Mouse (Mus musculus) heart, postnatal 10 days (tissue): ENCODE data around the gene Ccdc71l. TPM values are rescaled to one million over a fixed set of nuclear protein-coding genes. Genes with fewer than 3 reads are reported as not detected.

ENCODE experiments used
- DNase-seq, 2 experiments: peaks; one replicate each; pipeline ENCODE4 v3.0.0; 2021
- intact Hi-C: fragments of 180-260 bp; cut with DNase I; formaldehyde crosslinking; loops from one replicate; pipeline ENCODE4 v1.15.1; 2025
- total RNA-seq, 2 experiments: library from RNA; stranded (reverse); gene quantifications; 2 replicates each; pipeline ENCODE4 v1.2.3; 2021

Gene Ccdc71l
- total RNA-seq, result 10 to 100 TPM in 1 of 2 experiments, 1 to 10 TPM in 1; 9.6 to 10.1 TPM

DNA sequence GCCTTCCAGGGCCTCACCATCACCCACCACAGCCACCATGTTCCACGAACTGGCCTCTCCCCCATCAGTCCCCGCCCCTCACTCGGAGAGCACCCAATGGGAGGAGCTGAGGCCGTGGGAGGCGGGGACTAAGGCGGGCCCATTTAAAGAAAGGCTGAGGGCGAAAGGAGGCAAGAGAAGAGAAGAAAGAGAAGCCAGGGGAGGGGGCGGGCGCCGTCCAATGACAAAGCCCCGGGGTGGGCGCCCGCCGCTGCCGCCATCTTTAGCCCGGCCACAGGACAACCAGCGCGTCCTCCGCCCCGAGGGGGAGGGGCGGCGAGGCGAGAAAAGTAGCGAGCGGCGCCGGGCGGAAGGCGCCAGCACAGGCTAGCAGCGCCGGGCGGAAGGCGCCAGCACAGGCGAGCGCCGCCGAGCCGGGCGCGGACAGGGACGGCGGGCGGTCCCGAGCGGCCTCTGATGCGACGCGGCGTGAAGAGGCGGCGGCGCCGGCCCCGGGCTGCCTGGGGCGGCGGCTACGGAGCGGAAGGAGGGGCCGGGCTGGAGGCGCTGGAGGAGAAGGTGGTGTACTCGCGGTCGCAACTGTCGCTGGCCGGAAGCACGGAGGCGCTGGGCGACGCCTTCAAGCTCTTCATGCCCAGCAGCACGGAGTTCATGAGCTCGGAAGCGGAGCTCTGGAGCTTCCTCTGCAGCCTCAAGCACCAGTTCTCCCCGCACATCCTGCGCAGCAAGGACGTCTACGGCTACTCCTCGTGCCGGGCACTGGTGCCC lies at the start of gene Ccdc71l:
Ccdc71l (plus strand) TSS at position 177 of the 768 bp plus-strand sequence.
- DNase-seq, result peak; percentile 84 to 87

DNA sequence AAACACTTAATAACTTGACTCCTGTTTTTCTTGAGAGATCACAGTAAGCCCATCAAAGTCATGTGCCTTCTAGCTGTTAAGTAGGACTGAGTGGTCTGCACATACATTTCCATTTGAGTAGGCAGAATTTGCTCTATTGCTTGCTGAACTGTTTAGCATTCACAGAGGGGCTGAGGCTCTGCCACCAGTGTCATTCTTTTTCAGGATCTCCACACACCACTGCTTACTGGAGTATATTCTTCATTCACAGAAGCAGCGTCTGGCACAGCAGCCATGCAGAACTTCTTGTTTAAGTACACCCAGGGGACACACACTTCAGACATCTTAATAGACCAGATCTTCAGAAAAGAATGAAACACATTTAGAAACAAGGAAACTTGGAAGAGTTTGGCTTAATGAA lies 39.4 kb upstream of the Ccdc71l start:
- DNase-seq, result no peak
- intact Hi-C loops, result no loop called here

More for the DNA sequence above, at the start of gene Ccdc71l:
- intact Hi-C loops, result loop anchor here (2.0 to 5.0 kb wide), 3 partner anchors 86 to 519 kb away; no protein-coding TSS in a partner anchor

DNA sequence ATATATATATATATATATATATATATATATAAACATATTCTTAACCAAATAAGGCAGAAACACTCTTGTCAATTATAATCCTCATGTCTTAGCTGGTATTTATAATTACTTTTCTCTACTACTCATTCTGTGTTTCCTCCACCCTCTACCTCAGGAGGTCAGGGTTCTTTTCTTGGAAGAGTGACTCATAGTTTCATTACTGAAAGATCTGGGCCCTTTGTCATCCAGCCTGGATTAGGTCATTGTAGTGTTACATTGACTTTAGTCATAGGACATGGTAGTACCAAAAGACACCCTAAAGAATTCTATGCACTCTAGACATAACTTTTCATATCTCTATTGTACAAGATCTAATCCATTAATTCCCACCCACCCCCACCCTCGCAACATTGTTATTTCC lies 35.0 kb upstream of the Ccdc71l start:
- intact Hi-C loops, result no loop called here
- no peak for DNase-seq

DNA sequence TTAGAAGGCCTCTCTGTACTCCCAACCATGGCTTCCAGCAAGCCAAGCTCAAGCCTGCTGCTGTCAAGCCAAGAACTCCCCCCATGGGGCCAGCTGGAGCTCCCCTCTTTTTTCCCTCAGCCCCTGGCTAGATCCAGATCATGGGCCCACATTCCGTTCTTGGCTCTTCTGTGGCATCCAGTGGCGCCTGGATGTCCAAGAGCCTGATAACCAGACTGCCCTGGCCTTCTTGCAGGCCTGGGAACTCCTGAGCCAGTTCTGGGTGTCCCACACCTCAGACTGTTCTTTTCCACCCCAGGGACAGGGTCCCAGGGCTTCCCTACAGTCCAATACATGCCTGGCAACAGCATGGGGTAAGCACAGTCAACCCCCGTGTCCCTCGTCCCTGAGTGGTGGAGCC lies 32.4 kb upstream of the Ccdc71l start:
- DNase-seq, result no peak
- intact Hi-C loops, result no loop called here

DNA sequence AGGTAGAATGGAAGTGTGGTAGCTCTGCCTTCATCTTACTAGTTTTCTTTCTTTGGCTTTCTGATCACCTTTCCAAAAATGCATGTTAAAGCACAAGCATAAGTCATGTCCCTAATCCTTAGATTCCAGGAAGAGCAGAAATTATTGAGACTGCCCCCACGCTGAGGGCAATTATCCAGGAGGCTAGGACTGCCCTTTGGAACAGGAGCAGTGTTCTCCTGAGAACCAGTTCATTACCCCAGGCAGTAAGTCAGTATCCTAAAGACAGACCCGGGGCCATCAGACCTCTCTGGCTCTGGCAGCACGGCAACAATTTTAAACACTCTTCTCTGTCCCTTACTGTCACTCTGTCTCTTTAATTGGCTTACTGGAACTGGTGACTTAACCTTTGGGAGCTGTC lies 30.0 kb upstream of the Ccdc71l start:
- no peak for DNase-seq
- intact Hi-C loops, result no loop called here

DNA sequence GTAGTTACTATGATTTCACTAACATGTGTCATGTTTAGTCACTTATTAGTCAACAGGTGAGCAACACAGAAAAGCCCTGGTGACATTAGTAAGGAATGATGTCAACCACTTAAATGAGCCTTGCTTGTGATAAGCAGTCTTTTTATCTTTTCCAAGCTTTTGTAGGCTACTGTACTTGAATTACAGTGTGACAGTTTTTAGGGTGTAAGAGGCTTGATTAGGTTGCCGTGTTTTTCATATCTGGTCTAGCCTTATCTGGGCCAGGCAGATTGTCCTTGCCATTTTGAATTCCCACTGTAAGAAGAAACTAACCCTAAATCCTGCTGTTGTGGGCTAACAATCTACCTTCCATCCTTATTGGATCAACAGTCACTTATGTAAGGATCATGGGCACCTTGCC lies 26.6 kb upstream of the Ccdc71l start:
- intact Hi-C loops, result no loop called here

DNA sequence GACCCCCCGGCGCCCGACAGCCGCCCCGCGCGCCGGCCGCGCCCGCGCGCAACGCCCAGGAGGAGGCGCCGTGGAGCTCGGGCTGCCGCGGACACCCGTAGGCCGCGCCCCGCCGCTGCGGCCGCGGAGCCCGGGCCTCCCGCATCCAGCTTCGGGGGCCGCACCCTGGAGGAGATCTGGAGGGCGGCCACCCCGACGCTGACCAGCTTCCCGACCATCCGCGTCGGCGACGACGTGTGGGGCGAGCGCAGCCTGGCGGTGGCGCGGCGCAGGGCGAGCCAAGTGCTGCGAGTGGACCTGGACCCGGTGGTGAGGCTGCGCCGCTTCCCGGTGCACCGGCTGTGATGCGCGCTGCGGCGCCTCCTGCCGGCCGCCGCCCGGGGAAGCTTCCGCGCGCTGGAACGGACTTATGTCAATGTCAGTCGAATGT lies 807 bp downstream of the Ccdc71l start:
- peak; percentile 90 to 92 for DNase-seq
- intact Hi-C loops, result loop anchor here (2.0 to 5.0 kb wide), 3 partner anchors 87 to 518 kb away; no protein-coding TSS in a partner anchor

More for the DNA sequence above, 26.6 kb upstream of the Ccdc71l start:
- no peak for DNase-seq

DNA sequence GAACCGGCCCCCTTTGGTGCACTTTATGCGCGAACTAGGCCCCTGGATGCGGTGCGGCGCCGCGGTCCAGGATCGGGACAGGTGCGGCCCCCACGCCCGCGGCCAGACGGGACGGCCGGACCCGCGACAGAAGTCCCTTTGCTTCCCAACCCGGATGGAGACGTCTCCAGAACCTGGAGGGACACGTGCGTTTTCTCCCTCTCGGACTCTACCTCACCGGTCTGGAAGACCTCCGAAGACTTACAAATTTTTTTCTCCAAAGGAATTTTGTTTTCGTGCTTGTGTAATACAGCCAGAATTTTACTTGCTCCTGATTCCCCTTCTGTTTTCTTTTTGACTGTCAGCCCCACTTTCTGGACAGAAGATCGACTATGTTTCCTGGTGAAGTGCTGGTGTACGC lies 1.2 kb downstream of the Ccdc71l start:
- intact Hi-C loops, result loop anchor here (2.0 to 5.0 kb wide), 3 partner anchors 87 to 518 kb away; no protein-coding TSS in a partner anchor
- DNase-seq, result no peak

DNA sequence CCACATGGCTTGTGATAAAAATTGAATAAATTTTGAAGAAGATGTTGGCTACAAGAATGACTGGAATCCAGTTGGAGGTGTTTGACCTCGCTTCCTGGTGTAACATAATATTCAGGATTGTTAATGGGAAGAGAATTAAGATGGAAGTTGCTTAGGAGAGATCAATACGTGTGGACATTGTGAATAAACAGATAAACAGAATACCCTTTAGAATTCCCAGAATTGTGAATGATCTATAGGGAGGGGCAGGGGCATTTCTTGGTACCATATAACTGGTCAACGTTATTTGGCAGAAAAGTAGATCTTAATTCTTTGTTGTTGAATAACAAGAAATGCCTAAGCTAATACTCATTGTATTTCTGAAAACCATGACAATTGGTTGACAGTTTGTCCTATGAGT lies 2.0 kb downstream of the Ccdc71l start:
- no peak for DNase-seq
- intact Hi-C loops, result no loop called here

DNA sequence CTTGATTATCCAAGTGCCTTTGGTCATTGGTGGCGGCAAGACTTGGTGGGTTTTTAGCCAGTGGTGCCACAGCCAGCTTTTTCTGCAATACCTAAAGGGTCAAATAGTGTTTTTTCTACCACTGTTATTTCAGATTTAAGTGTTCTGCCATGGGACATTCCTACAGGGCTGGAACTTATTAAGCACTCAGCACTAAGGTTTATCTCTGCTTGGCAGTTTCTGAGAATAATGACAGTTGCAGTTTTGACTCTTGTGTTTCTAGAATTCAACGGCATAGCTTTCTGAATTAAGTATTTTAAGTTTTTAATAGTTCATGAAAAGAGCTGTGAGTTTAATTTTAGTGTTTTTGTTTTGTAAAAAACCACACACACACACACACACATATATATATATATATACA lies 2.5 kb downstream of the Ccdc71l start:
- peak in 1 of 2 experiments; percentile 6 for DNase-seq
- intact Hi-C loops, result no loop called here

DNA sequence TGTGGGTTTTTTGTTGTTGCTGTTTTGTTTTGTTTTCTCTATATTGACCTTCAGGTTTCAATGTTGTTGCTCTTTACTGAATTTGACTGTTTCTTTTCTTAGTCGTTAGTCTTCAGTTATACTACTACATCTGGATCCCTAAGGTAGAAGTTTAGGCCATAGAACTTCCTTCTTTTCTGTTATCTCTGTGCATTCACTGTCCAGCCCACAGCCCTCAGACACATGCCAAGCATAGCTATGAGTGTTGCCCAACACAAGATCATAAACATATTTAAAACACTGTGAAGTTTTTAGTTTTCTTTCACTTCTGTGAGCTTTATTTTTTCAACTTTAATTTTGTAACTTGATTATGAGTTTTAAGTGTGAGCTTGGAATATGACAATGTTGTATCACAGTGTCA lies 41.0 kb downstream of the Ccdc71l start:
- intact Hi-C loops, result no loop called here
- DNase-seq, result no peak

DNA sequence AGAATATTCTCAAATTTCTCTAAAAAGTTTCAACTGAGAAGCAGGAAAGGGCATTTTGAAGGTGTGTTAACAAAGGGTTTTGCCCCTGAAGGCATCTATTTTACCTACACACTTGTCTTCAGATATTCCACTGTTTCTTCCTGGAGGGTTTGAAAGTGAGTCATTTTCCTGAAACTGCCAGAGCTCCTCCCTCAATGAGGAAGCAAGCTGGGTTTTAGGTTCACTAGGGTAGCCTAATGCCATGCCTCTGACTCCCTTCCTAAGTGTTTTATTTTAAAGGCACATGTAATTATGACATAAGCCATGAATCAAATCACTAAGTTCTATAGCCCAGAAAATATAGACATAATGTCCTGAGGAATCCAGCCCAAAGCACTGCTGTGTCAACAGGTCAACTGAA lies 49.3 kb downstream of the Ccdc71l start:
- intact Hi-C loops, result no loop called here
- DNase-seq, result no peak

DNA sequence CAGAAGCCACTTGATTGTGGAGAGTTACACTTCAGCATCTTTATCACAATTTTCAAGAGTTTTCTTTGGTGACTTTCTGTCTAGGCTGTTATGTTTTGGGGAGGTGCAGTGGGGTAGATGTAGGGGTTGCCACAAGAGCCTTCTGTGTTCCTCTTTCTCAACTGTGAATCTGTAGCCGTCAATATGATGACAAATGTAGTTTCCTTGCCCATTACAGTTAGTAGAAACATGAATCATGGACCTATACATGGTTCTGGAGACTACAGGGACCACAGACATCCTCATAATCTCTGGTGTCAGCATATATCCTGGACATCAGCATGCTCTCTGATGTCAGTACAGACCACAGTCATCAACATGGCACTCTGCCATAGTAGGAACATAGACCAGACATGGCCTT lies 52.5 kb downstream of the Ccdc71l start:
- no peak for DNase-seq
- intact Hi-C loops, result no loop called here

Other genes starting within 250 kb of the Ccdc71l start
- 1 to 10 TPM; 2.1 to 2.6 TPM for gene Pik3cg, start 170.0 kb upstream of the Ccdc71l start, total RNA-seq